Mouse (Mus musculus): ENCODE measurements around the gene Edaradd. TPM values are rescaled to one million over a fixed set of nuclear protein-coding genes. Genes with fewer than 3 reads are reported as not detected.

Gene Edaradd
- polyA plus RNA-seq, 1 experiment from 2014 or later, result 0.17 TPM

DNA sequence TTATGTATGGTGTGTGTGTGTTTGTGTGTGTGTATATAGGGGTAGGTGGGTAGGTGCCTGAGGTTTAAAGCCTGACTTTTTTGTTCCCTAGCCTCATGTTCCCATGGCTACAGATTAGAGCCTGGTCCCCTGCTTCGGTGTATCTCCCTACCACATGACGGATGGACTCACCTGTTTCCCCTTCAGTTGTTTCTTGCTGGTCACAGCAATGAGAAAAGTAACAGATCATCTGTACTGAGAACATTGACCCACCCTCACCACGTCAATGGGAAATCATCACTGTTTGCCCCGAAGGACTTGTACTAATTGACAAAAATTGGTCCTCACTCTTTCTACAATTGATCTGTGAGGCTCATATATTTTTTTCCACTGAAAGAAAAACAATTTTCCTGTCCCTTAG, 42.0 kb upstream of the Edaradd start:
- WGBS, result 86% methylated on average over 4 of the region's 4 CpGs
- H3K9ac ChIP-seq (ENCODE audit: low read depth, low read length), result no peak overlapping the region
- ATAC-seq, result no peak
- no peaks in the 10 kb centered on the region; the same call in 1 of the 2 replicates for H3K27me3 ChIP-seq (replicated peaks; ENCODE audit: control insufficient read depth, insufficient read depth, low read length)
- TF ChIP-seq CTCF (IDR thresholded peaks at IDR 0.05; ENCODE audit: low read depth), result no peak
- H3K4me3 ChIP-seq (ENCODE audit: low read depth, low read length), result no peak overlapping the region
- H3K36me3 ChIP-seq (ENCODE audit: control insufficient read depth, insufficient read depth), result no peaks in the 10 kb centered on the region
- no peaks in the 10 kb centered on the region for H3K9me3 ChIP-seq (ENCODE audit: control insufficient read depth)
- no peaks in the 10 kb centered on the region; the same call in 1 of the 2 replicates for H3K4me1 ChIP-seq (replicated peaks; ENCODE audit: control insufficient read depth, insufficient read depth, low read length)
- no peak overlapping the region for H3K27ac ChIP-seq (ENCODE audit: low read depth, low read length)
- no peak overlapping the region for H3K4me2 ChIP-seq (replicated peaks; ENCODE audit: low read depth)

DNA sequence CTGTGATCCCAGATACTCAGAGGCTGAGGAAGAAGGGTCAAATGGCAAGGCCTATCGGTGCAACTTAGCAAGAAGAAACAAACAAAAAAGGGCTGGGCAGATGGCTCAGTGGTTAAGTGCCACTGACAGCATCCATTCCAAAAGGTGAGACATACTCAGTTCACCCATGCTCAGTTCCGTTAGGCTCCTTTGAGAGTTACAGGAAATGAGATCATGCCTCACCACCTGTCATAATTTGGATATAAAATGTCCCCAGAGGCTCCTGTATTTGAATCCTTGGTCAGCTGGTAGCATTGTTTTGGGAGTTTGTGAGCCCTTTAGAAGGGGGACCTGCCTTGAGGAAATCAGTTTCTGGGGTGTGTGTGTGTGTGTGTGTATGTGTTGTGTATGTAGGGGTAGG, 41.5 kb upstream of the Edaradd start:
- no peak for TF ChIP-seq CTCF (IDR thresholded peaks at IDR 0.05; ENCODE audit: low read depth)
- WGBS, result 82% methylated on average over 2 of the region's 2 CpGs
- Histone ChIP-seq H3K36me3 (ENCODE audit: control insufficient read depth, insufficient read depth) (no peaks in the 10 kb centered on the region), H3K4me1 (replicated peaks; ENCODE audit: control insufficient read depth, insufficient read depth, low read length) (no peaks in the 10 kb centered on the region; the same call in 1 of the 2 replicates), H3K4me2 (replicated peaks; ENCODE audit: low read depth) (no peak overlapping the region), H3K9me3 (ENCODE audit: control insufficient read depth) (no peaks in the 10 kb centered on the region), H3K9ac (ENCODE audit: low read depth, low read length) (no peak overlapping the region), H3K4me3 (ENCODE audit: low read depth, low read length) (no peak overlapping the region), H3K27me3 (replicated peaks; ENCODE audit: control insufficient read depth, insufficient read depth, low read length) (no peaks in the 10 kb centered on the region; the same call in 1 of the 2 replicates), H3K27ac (ENCODE audit: low read depth, low read length) (no peak overlapping the region)
- no peak for ATAC-seq

DNA sequence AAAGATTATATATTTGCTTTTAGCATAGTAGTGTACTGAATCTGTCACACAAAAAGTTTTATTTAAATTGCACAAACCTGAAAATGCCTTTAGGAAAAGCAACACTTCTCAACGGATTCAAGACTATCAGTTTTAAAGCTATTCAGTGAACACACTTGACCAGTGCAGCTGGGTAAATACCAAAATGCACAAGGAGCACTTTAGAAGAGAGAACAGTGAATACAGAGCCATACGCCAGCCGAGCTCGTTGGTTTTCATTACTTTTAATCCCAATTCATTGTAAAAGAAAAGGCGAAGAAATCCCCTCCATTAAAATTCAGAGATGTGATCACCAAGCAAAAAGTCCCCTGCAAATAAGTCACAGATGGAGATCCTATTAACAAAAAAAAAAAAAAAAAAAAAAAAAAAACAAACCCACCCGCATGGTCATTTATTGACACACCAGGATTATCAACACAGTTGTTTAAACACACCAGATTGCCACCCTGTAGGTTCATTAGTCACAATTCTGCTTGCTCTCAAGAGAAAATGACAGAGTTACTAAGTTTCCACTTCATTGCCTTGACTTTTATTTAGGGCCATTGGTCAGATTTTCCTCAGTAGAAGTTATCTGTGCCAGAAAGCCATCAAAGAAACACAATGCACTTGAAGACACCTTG, 39.4 kb upstream of the Edaradd start:
- Histone ChIP-seq H3K36me3 (ENCODE audit: control insufficient read depth, insufficient read depth) (no peaks in the 10 kb centered on the region), H3K27ac (ENCODE audit: low read depth, low read length) (no peak overlapping the region), H3K4me3 (ENCODE audit: low read depth, low read length) (no peak overlapping the region), H3K9me3 (ENCODE audit: control insufficient read depth) (no peaks in the 10 kb centered on the region), H3K9ac (ENCODE audit: low read depth, low read length) (no peak overlapping the region), H3K4me2 (replicated peaks; ENCODE audit: low read depth) (no peak overlapping the region), H3K27me3 (replicated peaks; ENCODE audit: control insufficient read depth, insufficient read depth, low read length) (no peaks in the 10 kb centered on the region), H3K4me1 (replicated peaks; ENCODE audit: control insufficient read depth, insufficient read depth, low read length) (no peaks in the 10 kb centered on the region)
- no peak for TF ChIP-seq CTCF (IDR thresholded peaks at IDR 0.05; ENCODE audit: low read depth)
- no peak for ATAC-seq
- 51% methylated on average over 6 of the region's 6 CpGs for WGBS

DNA sequence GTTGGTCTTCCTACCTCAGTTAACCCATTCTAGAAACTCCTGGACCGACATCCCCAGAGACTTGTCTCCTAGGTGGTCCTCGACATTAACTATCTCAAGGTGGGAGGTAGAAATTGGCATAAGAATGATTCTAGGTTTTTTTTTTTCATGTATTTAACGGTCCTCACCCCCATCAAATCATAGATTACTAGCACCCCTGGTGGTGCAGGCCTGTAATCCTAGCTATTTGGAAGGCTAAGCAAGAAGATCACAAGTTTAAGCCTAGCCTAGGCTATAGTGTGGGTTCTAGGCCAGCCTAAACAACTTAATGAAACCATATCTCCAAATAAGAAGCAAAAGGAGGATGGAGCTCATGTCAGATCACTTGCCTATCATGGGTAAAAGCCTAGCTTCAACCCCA, 38.8 kb upstream of the Edaradd start:
- Histone ChIP-seq H3K4me1 (replicated peaks; ENCODE audit: control insufficient read depth, insufficient read depth, low read length) (no peaks in the 10 kb centered on the region), H3K36me3 (ENCODE audit: control insufficient read depth, insufficient read depth) (no peaks in the 10 kb centered on the region), H3K4me3 (ENCODE audit: low read depth, low read length) (no peak overlapping the region), H3K27me3 (replicated peaks; ENCODE audit: control insufficient read depth, insufficient read depth, low read length) (no peaks in the 10 kb centered on the region), H3K4me2 (replicated peaks; ENCODE audit: low read depth) (no peak overlapping the region), H3K9me3 (ENCODE audit: control insufficient read depth) (no peaks in the 10 kb centered on the region), H3K27ac (ENCODE audit: low read depth, low read length) (no peak overlapping the region), H3K9ac (ENCODE audit: low read depth, low read length) (no peak overlapping the region)
- TF ChIP-seq CTCF (IDR thresholded peaks at IDR 0.05; ENCODE audit: low read depth), result no peak
- WGBS, result 63% methylated on average over 3 of the region's 3 CpGs
- no peak for ATAC-seq

DNA sequence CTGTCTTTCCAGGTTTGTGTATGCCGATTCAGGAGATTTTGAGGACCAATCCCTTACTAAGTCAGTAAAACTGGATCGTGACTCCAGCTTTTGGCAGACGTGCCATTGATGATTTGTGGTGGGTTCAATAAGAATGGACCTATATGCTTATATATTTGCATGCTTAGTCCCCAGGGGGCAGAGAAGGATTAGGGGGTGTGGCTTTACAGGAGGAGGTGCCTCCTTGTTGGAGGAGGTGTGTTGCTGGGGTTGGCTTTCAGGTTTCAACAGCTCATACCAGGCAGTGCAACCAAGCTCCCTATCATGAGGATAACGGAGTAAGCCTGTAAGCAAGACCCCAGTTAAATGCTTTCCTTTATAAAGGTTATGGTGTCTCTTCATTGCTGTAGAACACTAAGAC, 34.0 kb upstream of the Edaradd start:
- ATAC-seq, result no peak
- no peak overlapping the region for H3K4me3 ChIP-seq (ENCODE audit: low read depth, low read length)
- H3K36me3 ChIP-seq (ENCODE audit: control insufficient read depth, insufficient read depth), result no peaks in the 10 kb centered on the region
- no peaks in the 10 kb centered on the region for H3K9me3 ChIP-seq (ENCODE audit: control insufficient read depth)
- no peaks in the 10 kb centered on the region for H3K4me1 ChIP-seq (replicated peaks; ENCODE audit: control insufficient read depth, insufficient read depth, low read length)
- whole genome bisulfite sequencing, result 53% methylated on average over 4 of the region's 4 CpGs
- no peak overlapping the region for H3K9ac ChIP-seq (ENCODE audit: low read depth, low read length)
- no peaks in the 10 kb centered on the region for H3K27me3 ChIP-seq (replicated peaks; ENCODE audit: control insufficient read depth, insufficient read depth, low read length)
- no peak overlapping the region for H3K4me2 ChIP-seq (replicated peaks; ENCODE audit: low read depth)
- TF ChIP-seq CTCF (IDR thresholded peaks at IDR 0.05; ENCODE audit: low read depth), result no peak
- no peak overlapping the region for H3K27ac ChIP-seq (ENCODE audit: low read depth, low read length)

DNA sequence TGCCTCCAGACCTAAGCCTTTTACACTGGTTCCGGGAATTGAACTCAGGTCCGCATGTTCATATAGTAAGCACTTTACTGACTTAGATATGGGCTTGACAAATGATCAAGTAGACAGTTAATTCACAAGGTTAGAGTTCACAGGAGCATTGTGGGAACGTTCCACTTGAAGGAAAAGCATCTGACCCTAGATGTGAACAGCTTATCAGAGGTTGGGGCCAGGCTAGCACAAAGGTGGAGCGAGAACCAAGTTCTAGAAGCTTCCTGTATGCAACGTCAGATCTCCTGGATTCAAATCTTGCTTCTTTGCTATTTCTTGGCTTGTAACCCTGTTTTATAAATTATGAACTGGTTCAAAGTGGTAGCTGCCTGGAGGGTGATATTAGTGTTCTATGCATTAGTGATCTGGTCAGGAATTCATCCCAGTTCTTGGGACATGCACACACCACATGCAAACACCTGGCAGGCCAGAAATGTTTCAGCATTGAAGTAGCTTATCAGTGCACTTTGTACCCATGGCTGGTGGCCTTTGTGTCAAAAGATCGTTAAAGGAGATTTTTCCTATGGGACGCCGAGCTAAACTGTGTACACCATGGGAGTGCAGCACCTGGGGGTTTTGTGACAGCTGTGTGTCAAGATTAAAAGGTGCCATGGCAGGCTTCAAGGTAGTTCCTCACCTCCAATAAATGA, 23.8 kb upstream of the Edaradd start:
- ATAC-seq, result peak; percentile 85
- no peaks in the 10 kb centered on the region; the same call in 1 of the 2 replicates for H3K4me1 ChIP-seq (replicated peaks; ENCODE audit: control insufficient read depth, insufficient read depth, low read length)
- TF ChIP-seq CTCF (IDR thresholded peaks at IDR 0.05; ENCODE audit: low read depth), result no peak
- H3K27me3 ChIP-seq (replicated peaks; ENCODE audit: control insufficient read depth, insufficient read depth, low read length), result no peaks in the 10 kb centered on the region
- H3K9me3 ChIP-seq (ENCODE audit: control insufficient read depth), result no peaks in the 10 kb centered on the region
- no peak overlapping the region for H3K4me3 ChIP-seq (ENCODE audit: low read depth, low read length)
- WGBS, result 46% methylated on average over 8 of the region's 8 CpGs
- no peak overlapping the region for H3K9ac ChIP-seq (ENCODE audit: low read depth, low read length)
- peak overlapping the region; percentile 60 for H3K27ac ChIP-seq (ENCODE audit: low read depth, low read length)
- H3K4me2 ChIP-seq (replicated peaks; ENCODE audit: low read depth), result no peak overlapping the region
- H3K36me3 ChIP-seq (ENCODE audit: control insufficient read depth, insufficient read depth), result no peaks in the 10 kb centered on the region

All from intestine, postnatal 0 days (tissue).